In the genomic region with DNA sequence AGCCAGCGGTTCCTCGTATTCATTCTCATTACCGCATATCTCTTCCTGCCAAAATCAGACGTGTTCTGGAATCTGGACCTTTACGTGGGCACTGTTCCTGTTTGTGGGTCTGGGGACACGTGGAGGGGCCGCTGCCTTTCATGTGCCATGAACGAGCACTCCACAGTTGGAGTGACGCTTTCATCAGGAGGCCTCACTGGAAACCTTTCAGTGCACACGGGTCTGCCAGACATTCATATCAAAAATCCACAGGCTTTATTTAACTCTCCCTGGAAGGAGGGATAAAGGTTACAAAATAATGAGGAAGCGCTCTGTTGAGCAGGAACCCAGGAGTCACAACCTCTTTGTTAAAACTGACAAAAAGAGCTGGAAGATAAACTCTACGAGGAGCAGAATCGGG, we compare ENCODE assay signal across 20 mouse cellular contexts.
DNase-seq lines count a peak whose midpoint lies in the region; ATAC-seq lines count a peak whose summit lies in the region.
"Had no signal": no experiment of that assay in that cellular context is flagged by ENCODE, and none has a peak within 500 bp of the region (broad histone marks: within the 10 kb centered on the region; RNA-seq: fewer than 3 reads in every experiment).

No protein-coding gene starts in this region.

- no peak overlapping the region for H3K9ac ChIP-seq in forebrain, embryonic 14.5 days (ENCODE audit: low read length)
- H3K9ac ChIP-seq in forebrain, embryonic 11.5 days (ENCODE audit: low read length): no peak overlapping the region
- no peak overlapping the region for H3K9ac ChIP-seq in hindbrain, embryonic 12.5 days
- H3K9ac ChIP-seq in hindbrain, embryonic 13.5 days: no peak overlapping the region
- no peak overlapping the region for H3K9ac ChIP-seq in midbrain, embryonic 14.5 days (replicated peaks; ENCODE audit: low read length)
- H3K9ac ChIP-seq: heart, embryonic 15.5 days had no signal

- H3K27me3 ChIP-seq in forebrain, embryonic 14.5 days (replicated peaks; ENCODE audit: control insufficient read depth, insufficient read depth, low read length): no peaks in the 10 kb centered on the region
- no peaks in the 10 kb centered on the region for H3K27me3 ChIP-seq in forebrain, embryonic 11.5 days (ENCODE audit: control insufficient read depth, insufficient read depth, low read length)
- H3K27me3 ChIP-seq in hindbrain, embryonic 12.5 days: no peaks in the 10 kb centered on the region
- H3K27me3 ChIP-seq in hindbrain, embryonic 13.5 days: no peaks in the 10 kb centered on the region
- no peaks in the 10 kb centered on the region for H3K27me3 ChIP-seq in midbrain, embryonic 14.5 days (ENCODE audit: control insufficient read depth, insufficient read depth, low read length)
- H3K27me3 ChIP-seq: heart, embryonic 15.5 days; Patski had no signal

- no peak overlapping the region for H3K4me2 ChIP-seq in forebrain, embryonic 14.5 days (ENCODE audit: low read length)
- H3K4me2 ChIP-seq in forebrain, embryonic 11.5 days (ENCODE audit: low read depth, low read length, severe bottlenecking): no peak overlapping the region
- no peak overlapping the region for H3K4me2 ChIP-seq in hindbrain, embryonic 12.5 days (replicated peaks)
- no peak overlapping the region for H3K4me2 ChIP-seq in hindbrain, embryonic 13.5 days
- no peak overlapping the region for H3K4me2 ChIP-seq in midbrain, embryonic 14.5 days (ENCODE audit: low read length)
- H3K4me2 ChIP-seq: heart, embryonic 11.5 days; heart, embryonic 15.5 days had no signal

- no peak overlapping the region for H3K27ac ChIP-seq in forebrain, embryonic 14.5 days (ENCODE audit: low read depth, low read length)
- no peak overlapping the region for H3K27ac ChIP-seq in forebrain, embryonic 11.5 days (ENCODE audit: low read depth, low read length)
- 0 out of 2 replicates have a peak overlapping the region, but pooled peaks have one; percentile 12 for H3K27ac ChIP-seq in hindbrain, embryonic 12.5 days
- no peak overlapping the region for H3K27ac ChIP-seq in hindbrain, embryonic 13.5 days
- peak overlapping the region; percentile 57; the same call in 1 of the 2 replicates for H3K27ac ChIP-seq in midbrain, embryonic 14.5 days (replicated peaks; ENCODE audit: low read depth, low read length)
- H3K27ac ChIP-seq: embryonic facial prominence, embryonic 10.5 days; heart, embryonic 15.5 days; hindbrain, postnatal 0 days had no signal

- ATAC-seq in forebrain, embryonic 14.5 days: peak; percentile 40; the same call in 1 of the 2 replicates
- ATAC-seq in forebrain, embryonic 11.5 days (replicated peaks; ENCODE audit: low FRiP score): no peak
- no peak for ATAC-seq in hindbrain, embryonic 12.5 days (ENCODE audit: low FRiP score)
- ATAC-seq in hindbrain, embryonic 13.5 days (ENCODE audit: low FRiP score): no peak
- ATAC-seq in midbrain, embryonic 14.5 days (ENCODE audit: low FRiP score, low TSS enrichment): no peak
- ATAC-seq: activated CD4-positive, CD25-positive, alpha-beta regulatory T cell, adult 4 months; hindbrain, postnatal 0 days; Patski had no signal

- H3K4me1 ChIP-seq in forebrain, embryonic 14.5 days (ENCODE audit: control insufficient read depth, insufficient read depth, low read length): no peaks in the 10 kb centered on the region
- peaks cover 2% of the 10 kb centered on the region; the same call in 1 of the 2 replicates for H3K4me1 ChIP-seq in forebrain, embryonic 11.5 days (replicated peaks; ENCODE audit: control insufficient read depth, insufficient read depth, low read length)
- peaks cover 3% of the 10 kb centered on the region; the same call in 1 of the 2 replicates for H3K4me1 ChIP-seq in hindbrain, embryonic 12.5 days
- peaks cover 4% of the 10 kb centered on the region; the same call in 1 of the 2 replicates for H3K4me1 ChIP-seq in hindbrain, embryonic 13.5 days (replicated peaks)
- no peaks in the 10 kb centered on the region for H3K4me1 ChIP-seq in midbrain, embryonic 14.5 days (ENCODE audit: control insufficient read depth, insufficient read depth, low read length)
- H3K4me1 ChIP-seq: embryonic facial prominence, embryonic 10.5 days had no signal

- DNase-seq in forebrain, embryonic 14.5 days (ENCODE audit: low spot score): peak; percentile 49
- DNase-seq in forebrain, embryonic 11.5 days (ENCODE audit: low spot score): no peak
- peak; percentile 41 for DNase-seq in Muller cell, postnatal 12 days (ENCODE audit: inconsistent ontology term)
- peak; percentile 37 for DNase-seq in midbrain, embryonic 14.5 days
- no peak for DNase-seq in kidney, postnatal 14 days
- DNase-seq in left cerebral cortex, adult 8-10 months (ENCODE audit: low spot score in 2 of 2): no peak
- DNase-seq: adrenal gland, postnatal 14 days; cerebellum, adult 2 months; cerebellum, postnatal 10 days; gastrocnemius, postnatal 36 days; heart, adult 18-20 months; heart, postnatal 14 days had no signal

- H3K9me3 ChIP-seq in forebrain, embryonic 14.5 days (replicated peaks; ENCODE audit: control insufficient read depth, low read length): no peaks in the 10 kb centered on the region
- no peaks in the 10 kb centered on the region for H3K9me3 ChIP-seq in forebrain, embryonic 11.5 days (ENCODE audit: control insufficient read depth, low read length)
- no peaks in the 10 kb centered on the region for H3K9me3 ChIP-seq in hindbrain, embryonic 12.5 days (replicated peaks)
- no peaks in the 10 kb centered on the region for H3K9me3 ChIP-seq in hindbrain, embryonic 13.5 days
- no peaks in the 10 kb centered on the region for H3K9me3 ChIP-seq in midbrain, embryonic 14.5 days (ENCODE audit: control insufficient read depth, low read length)
- H3K9me3 ChIP-seq: embryonic facial prominence, embryonic 10.5 days; heart, embryonic 15.5 days had no signal

- no peak overlapping the region for H3K4me3 ChIP-seq in forebrain, embryonic 14.5 days (ENCODE audit: low read depth, low read length)
- no peak overlapping the region for H3K4me3 ChIP-seq in forebrain, embryonic 11.5 days (ENCODE audit: low read depth, low read length)
- H3K4me3 ChIP-seq in hindbrain, embryonic 12.5 days: no peak overlapping the region
- H3K4me3 ChIP-seq in hindbrain, embryonic 13.5 days: no peak overlapping the region
- no peak overlapping the region for H3K4me3 ChIP-seq in midbrain, embryonic 14.5 days (replicated peaks; ENCODE audit: low read depth, low read length)
- H3K4me3 ChIP-seq: embryonic facial prominence, embryonic 10.5 days; heart, embryonic 15.5 days had no signal

- WGBS in forebrain, embryonic 14.5 days: 29% methylated on average over 13 of the region's 13 CpGs
- 58% methylated on average over 13 of the region's 13 CpGs for WGBS in forebrain, embryonic 11.5 days
- 68% methylated on average over 13 of the region's 13 CpGs for WGBS in hindbrain, embryonic 12.5 days
- WGBS in hindbrain, embryonic 13.5 days: 61% methylated on average over 13 of the region's 13 CpGs
- 40% methylated on average over 13 of the region's 13 CpGs for WGBS in midbrain, embryonic 14.5 days

- H3K36me3 ChIP-seq in forebrain, embryonic 14.5 days (ENCODE audit: control insufficient read depth, insufficient read depth, low read length): no peaks in the 10 kb centered on the region
- H3K36me3 ChIP-seq in forebrain, embryonic 11.5 days (ENCODE audit: control insufficient read depth, insufficient read depth, low read length): no peaks in the 10 kb centered on the region
- H3K36me3 ChIP-seq in hindbrain, embryonic 12.5 days: no peaks in the 10 kb centered on the region
- H3K36me3 ChIP-seq in hindbrain, embryonic 13.5 days: no peaks in the 10 kb centered on the region
- H3K36me3 ChIP-seq in midbrain, embryonic 14.5 days (ENCODE audit: control insufficient read depth, insufficient read depth, low read length): no peaks in the 10 kb centered on the region
- H3K36me3 ChIP-seq: embryonic facial prominence, embryonic 10.5 days; heart, embryonic 15.5 days had no signal

Comparison
In these comparisons a context has a peak if more than half of its experiments do, and no peak if none do; other contexts are left out.
1. DNase-seq: peak in forebrain, embryonic 14.5 days (single experiment), Muller cell, postnatal 12 days (single experiment) and midbrain, embryonic 14.5 days (single experiment); none in forebrain, embryonic 11.5 days (single experiment), kidney, postnatal 14 days (single experiment) and left cerebral cortex, adult 8-10 months (0 of 2).
2. H3K27ac ChIP-seq: peak in hindbrain, embryonic 12.5 days (single experiment) and midbrain, embryonic 14.5 days (single experiment); none in forebrain, embryonic 14.5 days (single experiment), forebrain, embryonic 11.5 days (single experiment) and hindbrain, embryonic 13.5 days (single experiment).